32 mouse cellular contexts compared by ENCODE assay signal in the genomic region with DNA sequence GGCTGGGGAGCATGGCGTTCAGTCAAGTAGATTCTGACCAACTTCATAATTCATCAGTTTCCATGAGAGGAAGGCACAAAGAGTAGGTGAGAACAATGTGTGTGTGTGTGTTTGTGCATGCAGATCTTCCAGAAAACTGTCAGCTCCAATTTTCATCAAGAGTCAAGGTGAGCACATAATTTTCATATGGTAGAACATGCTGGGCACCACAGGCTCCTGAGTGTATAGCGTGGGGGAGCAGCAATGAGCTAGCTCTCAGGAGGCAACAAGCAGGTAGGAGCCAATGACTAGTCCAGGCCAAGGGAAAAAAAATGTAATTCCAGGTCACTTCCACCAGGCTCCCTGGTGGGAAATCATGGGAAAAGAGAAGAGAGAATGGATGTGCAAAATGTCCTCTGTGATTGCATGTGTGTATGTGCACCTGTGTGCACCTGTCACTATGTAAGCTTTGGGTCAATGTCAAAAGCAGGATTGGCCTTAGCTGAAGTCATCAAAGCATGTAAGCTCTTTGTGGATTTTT. TPM values are rescaled to one million over a fixed set of nuclear protein-coding genes. Genes with fewer than 3 reads are reported as not detected.
DNase-seq lines count a peak whose midpoint lies in the region; ATAC-seq and TF ChIP-seq lines count a peak whose summit lies in the region.
"Had no signal": no experiment of that assay in that cellular context is flagged by ENCODE, and none has a peak within 500 bp of the region (broad histone marks: within the 10 kb centered on the region; RNA-seq: fewer than 3 reads in every experiment).

No protein-coding gene starts in this region.

- no peak overlapping the region for H3K27ac ChIP-seq in hindbrain, postnatal 0 days
- no peak overlapping the region for H3K27ac ChIP-seq in hindbrain, embryonic 11.5 days (ENCODE audit: low read depth, low read length)
- H3K27ac ChIP-seq: embryonic facial prominence, embryonic 12.5 days; forebrain, embryonic 15.5 days; gastrocnemius, adult 2 months; heart, embryonic 13.5 days; hindbrain, embryonic 10.5 days; intestine, embryonic 15.5 days; kidney, postnatal 0 days; liver, embryonic 14.5 days; macrophage; stomach, postnatal 0 days had no signal

- TF ChIP-seq CTCF in hindbrain, postnatal 0 days (IDR thresholded peaks at IDR 0.05; ENCODE audit: low read depth), result no peak

- WGBS in hindbrain, postnatal 0 days, result 72% methylated on average over 2 of the region's 2 CpGs
- WGBS in hindbrain, embryonic 11.5 days, result 84% methylated on average over 2 of the region's 2 CpGs

- no peaks in the 10 kb centered on the region for H3K36me3 ChIP-seq in hindbrain, postnatal 0 days (ENCODE audit: insufficient read depth, low read length)
- H3K36me3 ChIP-seq in hindbrain, embryonic 11.5 days (ENCODE audit: control insufficient read depth, insufficient read depth, low read length), result no peaks in the 10 kb centered on the region
- H3K36me3 ChIP-seq: embryonic facial prominence, embryonic 12.5 days; forebrain, embryonic 15.5 days; heart, embryonic 13.5 days; hindbrain, embryonic 10.5 days; intestine, embryonic 15.5 days had no signal

- H3K4me3 ChIP-seq in hindbrain, postnatal 0 days (ENCODE audit: low read length), result no peak overlapping the region
- no peak overlapping the region for H3K4me3 ChIP-seq in hindbrain, embryonic 11.5 days (ENCODE audit: low read depth, low read length)
- H3K4me3 ChIP-seq: embryonic facial prominence, embryonic 12.5 days; forebrain, embryonic 15.5 days; gastrocnemius, adult 2 months; heart, embryonic 13.5 days; hindbrain, embryonic 10.5 days; intestine, embryonic 15.5 days had no signal

- no peaks in the 10 kb centered on the region for H3K4me1 ChIP-seq in hindbrain, postnatal 0 days (ENCODE audit: insufficient read depth, low read length)
- no peaks in the 10 kb centered on the region for H3K4me1 ChIP-seq in hindbrain, embryonic 11.5 days (replicated peaks; ENCODE audit: control insufficient read depth, insufficient read depth, low read length)
- H3K4me1 ChIP-seq: embryonic facial prominence, embryonic 12.5 days; forebrain, embryonic 15.5 days; heart, embryonic 13.5 days; hindbrain, embryonic 10.5 days; intestine, embryonic 15.5 days had no signal

- no peaks in the 10 kb centered on the region for H3K27me3 ChIP-seq in hindbrain, postnatal 0 days (ENCODE audit: insufficient read depth, low read length)
- no peaks in the 10 kb centered on the region for H3K27me3 ChIP-seq in hindbrain, embryonic 11.5 days (ENCODE audit: control insufficient read depth, insufficient read depth, low read length)
- H3K27me3 ChIP-seq: embryonic facial prominence, embryonic 12.5 days; forebrain, embryonic 15.5 days; heart, embryonic 13.5 days; intestine, embryonic 15.5 days had no signal

- no peak overlapping the region for H3K4me2 ChIP-seq in hindbrain, postnatal 0 days (ENCODE audit: low read depth, low read length)
- no peak overlapping the region for H3K4me2 ChIP-seq in hindbrain, embryonic 11.5 days (replicated peaks; ENCODE audit: low read depth, low read length)
- H3K4me2 ChIP-seq: embryonic facial prominence, embryonic 12.5 days; forebrain, embryonic 15.5 days; heart, embryonic 13.5 days; intestine, embryonic 15.5 days had no signal

- DNase-seq in hindbrain, postnatal 0 days (ENCODE audit: low spot score), result peak; percentile 33
- DNase-seq in hindbrain, embryonic 11.5 days (ENCODE audit: low spot score), result no peak
- peak; percentile 70 for DNase-seq in cerebellum, adult 11 months
- DNase-seq in cerebellum, adult 8-10 months, result peak; percentile 72
- peak; percentile 75 to 76 for DNase-seq in cerebellum, postnatal 25 days
- no peak for DNase-seq in Muller cell, postnatal 12 days (ENCODE audit: inconsistent ontology term)
- no peak for DNase-seq in frontal cortex, adult 2 months (ENCODE audit: extremely low spot score in 1 of 2, low spot score in 1 of 2)
- DNase-seq: adrenal gland, adult 2 months; adrenal gland, postnatal 36 days; embryo, embryonic 11 days; gastrocnemius, adult 2 months; heart, postnatal 14 days; kidney, adult 8-10 months; kidney, postnatal 4 days; layer of hippocampus, postnatal 36 days; liver; lung, adult 2 months; lung, postnatal 10 days; midbrain, embryonic 14.5 days; right cerebral cortex, postnatal 4 days; thymus, adult 18-20 months; thymus, postnatal 25 days had no signal

- H3K9me3 ChIP-seq in hindbrain, postnatal 0 days (ENCODE audit: low read length), result no peaks in the 10 kb centered on the region
- no peaks in the 10 kb centered on the region for H3K9me3 ChIP-seq in hindbrain, embryonic 11.5 days (ENCODE audit: control insufficient read depth, low read length)
- H3K9me3 ChIP-seq: forebrain, embryonic 15.5 days; intestine, embryonic 15.5 days had no signal

- ATAC-seq in hindbrain, postnatal 0 days, result no peak
- no peak for ATAC-seq in hindbrain, embryonic 11.5 days (ENCODE audit: low FRiP score)
- ATAC-seq: forebrain, embryonic 15.5 days; hindbrain, embryonic 16.5 days; intestine, embryonic 15.5 days had no signal

- no peak overlapping the region for H3K9ac ChIP-seq in hindbrain, postnatal 0 days (replicated peaks; ENCODE audit: low read length)
- no peak overlapping the region for H3K9ac ChIP-seq in hindbrain, embryonic 11.5 days (ENCODE audit: low read depth, low read length)
- H3K9ac ChIP-seq: embryonic facial prominence, embryonic 12.5 days; forebrain, embryonic 15.5 days; heart, embryonic 13.5 days; intestine, embryonic 15.5 days; liver, embryonic 14.5 days had no signal

RNA-seq across cellular contexts. Expression of a gene that starts 35.4 kb away (rescaled TPM):
- total RNA-seq in hindbrain, postnatal 0 days (2014; rRNA removed), result 46.0 and 51.3 TPM in 2 replicates
- 11.7 and 12.7 TPM in 2 replicates for polyA plus RNA-seq in hindbrain, postnatal 0 days (2015; fragmentation: Nextera tagmentation; extraction: Ambion mirVana)
- polyA plus RNA-seq in hindbrain, embryonic 11.5 days (2014; fragmentation: Nextera tagmentation; extraction: Ambion mirVana), result 5.4 and 6.0 TPM in 2 replicates
- 60.7 and 64.7 TPM in 2 replicates for polyA plus RNA-seq in frontal cortex, adult 2 months (2012; rRNA removed)

RNA-seq across cellular contexts. Expression of a gene that starts 45.4 kb away (rescaled TPM):
- 42.9 and 45.6 TPM in 2 replicates for total RNA-seq in hindbrain, postnatal 0 days (2014; rRNA removed)
- 55.4 and 55.8 TPM in 2 replicates for polyA plus RNA-seq in hindbrain, postnatal 0 days (2015; fragmentation: Nextera tagmentation; extraction: Ambion mirVana)
- 64.7 and 66.3 TPM in 2 replicates for polyA plus RNA-seq in hindbrain, embryonic 11.5 days (2014; fragmentation: Nextera tagmentation; extraction: Ambion mirVana)
- polyA plus RNA-seq in frontal cortex, adult 2 months (2012; rRNA removed), result 41.4 and 43.0 TPM in 2 replicates

Comparison
In these comparisons a context has a peak if more than half of its experiments do, and no peak if none do; other contexts are left out.
1. DNase-seq: peak in hindbrain, postnatal 0 days (single experiment), cerebellum, adult 11 months (single experiment), cerebellum, adult 8-10 months (single experiment) and cerebellum, postnatal 25 days (2 of 2); none in hindbrain, embryonic 11.5 days (single experiment), Muller cell, postnatal 12 days (single experiment) and frontal cortex, adult 2 months (0 of 2).